Mouse (Mus musculus) embryo, embryonic 11.5 days (tissue): ENCODE results near the gene Ptprm.

Source experiments
- DNase-seq: peaks from one replicate; pipeline ENCODE4 v3.0.0-alpha.2; 2012; ENCODE audit warnings: low read depth, low spot score

Gene Ptprm

DNA sequence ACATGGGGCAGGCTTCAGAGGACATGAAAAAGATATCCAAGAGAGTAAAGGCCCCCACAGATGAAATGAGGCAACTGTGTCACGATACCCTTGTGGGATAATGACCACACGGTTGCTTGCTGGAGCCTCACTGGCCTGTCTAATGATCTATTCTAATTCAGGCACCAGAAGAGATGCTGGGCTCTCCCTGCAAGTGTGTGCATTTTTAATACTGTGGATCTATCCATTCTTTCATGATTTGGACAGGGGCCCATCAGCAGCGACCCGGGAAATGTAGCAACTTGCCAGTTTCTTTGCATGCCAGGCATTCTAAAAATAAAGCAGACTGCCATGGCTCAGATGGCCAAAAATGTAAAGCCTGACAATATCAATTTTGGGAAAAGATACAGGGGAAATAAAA is 280.7 kb downstream of the Ptprm start:
- DNase-seq: no peak

DNA sequence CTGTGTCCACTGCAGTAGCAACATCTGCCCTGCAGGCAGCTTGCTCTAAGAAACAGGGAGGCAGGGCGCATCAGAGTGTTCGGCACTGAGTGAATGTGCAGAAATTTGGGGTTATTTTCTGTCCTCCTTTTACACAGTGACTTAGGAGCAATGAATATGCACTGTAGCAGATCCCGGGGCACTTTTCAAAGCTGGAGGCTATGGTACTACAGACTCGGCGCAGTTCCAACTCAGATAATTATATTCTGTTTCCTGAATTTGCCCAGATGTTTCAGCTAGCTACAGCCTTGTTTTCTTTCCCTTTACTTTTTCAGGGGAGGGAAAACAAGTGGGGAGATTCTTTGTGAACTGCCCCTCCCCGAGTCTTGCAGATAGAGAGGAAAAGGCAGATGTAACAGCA is 281.1 kb downstream of the Ptprm start:
- no peak for DNase-seq

DNA sequence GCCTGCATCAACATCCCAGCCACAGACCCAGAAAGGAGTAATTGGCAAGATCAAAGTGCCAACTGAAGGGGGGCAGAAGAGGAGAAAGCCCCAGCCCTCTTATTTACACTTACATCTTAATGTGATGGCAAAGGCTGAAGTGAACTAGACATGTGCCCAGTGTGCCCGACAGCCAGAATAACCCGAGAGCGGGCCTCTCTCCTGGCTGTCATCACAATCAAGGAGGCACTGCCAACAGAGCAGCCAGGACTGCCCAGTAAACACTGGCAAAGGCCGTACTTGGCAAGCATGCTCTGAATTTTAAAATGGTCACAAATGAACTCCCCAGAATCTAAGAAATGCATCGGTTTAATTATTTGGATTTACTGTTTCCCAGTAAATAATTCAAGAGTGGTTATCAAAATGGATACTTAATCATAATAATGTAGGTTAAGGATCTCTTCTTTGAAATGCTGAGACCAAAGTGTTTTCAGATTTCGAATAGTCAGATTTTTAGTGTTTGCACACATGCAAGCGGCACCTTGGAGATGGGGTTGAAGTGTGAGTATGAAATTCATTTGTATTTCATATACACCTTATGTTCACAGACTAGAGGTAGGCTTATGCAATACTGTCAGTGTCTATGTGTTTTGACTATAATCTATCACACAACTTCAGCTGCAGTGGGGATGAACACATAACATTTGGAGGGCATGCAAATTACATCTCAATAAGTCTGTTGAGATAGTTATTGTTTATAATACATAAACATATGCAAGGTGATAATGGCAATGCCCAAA is 282.8 kb downstream of the Ptprm start:
- DNase-seq: no peak

DNA sequence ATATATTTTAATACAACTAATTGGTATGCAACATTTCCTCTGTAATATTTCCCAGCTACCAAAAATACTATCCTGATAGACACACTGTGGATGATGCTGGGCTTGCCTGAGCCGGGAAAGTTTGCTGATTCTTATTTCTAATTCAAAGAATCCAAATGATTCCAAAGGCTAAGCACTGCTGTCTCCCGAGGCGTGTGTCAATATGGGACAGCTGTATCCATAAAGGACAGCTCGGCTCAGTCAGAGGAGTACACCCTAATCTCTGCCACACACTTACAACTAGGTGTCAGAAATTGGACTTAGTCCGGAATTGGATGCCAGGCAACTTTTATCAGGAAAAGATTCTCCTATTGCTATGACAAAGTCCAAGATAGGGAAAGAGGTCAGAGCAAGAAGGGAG is 290.6 kb downstream of the Ptprm start:
- DNase-seq: no peak

DNA sequence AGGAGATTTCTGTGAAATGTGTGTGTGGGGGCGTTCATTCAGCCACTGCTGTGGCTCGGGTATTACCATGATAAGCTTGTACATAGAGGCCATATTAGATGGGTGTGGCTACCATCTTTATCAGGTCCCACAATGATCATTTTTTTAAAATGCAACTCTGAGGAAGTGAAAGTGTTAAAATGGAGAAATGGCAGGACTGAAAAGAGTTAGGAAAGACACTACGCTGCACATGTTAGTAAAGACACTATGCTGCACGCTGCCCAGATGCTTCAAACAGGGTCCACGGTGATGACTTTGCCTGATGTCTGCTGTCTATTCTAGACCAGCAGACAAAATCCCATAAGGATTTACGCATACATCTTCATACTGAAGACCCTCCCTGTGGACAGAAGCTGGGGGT is 298.6 kb downstream of the Ptprm start:
- DNase-seq: no peak

DNA sequence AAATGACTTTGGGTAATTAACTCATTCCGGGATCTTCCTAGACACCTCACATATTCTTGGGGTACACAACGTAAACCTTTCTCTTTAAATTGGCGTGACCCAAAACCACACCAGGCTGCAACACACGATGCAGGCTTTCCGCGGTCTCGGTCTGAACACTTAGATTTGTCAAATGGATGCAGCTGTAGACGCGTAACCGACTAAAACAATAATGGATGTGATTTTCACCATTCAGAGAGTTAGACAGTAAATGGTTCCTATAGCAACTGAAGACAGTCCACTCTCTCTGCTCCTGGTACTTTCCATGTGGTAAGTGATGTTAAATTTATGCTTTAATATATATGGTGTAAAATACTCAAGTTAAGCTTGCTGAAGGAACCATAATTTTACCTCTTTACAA is 300.1 kb downstream of the Ptprm start:
- DNase-seq: no peak

DNA sequence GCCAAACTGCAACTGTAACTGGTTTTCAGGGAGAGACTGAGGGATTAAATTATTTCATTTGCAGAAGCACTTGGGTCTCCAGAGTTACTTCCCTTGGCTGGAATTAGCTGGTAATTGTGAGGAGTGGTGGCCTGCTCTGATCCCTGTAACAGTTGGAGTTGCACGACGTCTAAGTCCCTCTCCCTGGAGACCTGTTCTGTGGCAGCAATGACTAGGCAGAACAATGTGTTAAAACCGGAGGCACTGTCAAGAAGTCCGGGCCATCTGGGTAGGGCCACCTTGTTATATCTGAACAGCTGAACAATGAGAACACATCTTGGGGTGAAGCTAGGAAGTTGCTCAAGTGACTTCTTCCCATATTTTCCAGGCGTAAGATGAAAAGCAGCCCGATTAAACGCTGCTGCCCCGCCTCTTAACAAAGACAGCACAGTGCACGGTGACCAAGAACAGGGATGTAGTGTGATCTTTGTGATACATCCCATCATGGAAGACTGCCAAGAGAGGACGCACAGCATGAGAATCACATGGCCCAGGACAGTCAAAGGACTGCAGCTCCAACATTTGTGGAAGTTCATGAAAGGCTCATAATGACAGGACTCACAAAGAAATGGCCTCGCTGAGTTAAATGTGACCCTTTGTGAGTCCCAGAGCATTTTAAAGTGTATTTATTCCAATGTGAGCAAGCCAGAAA is 301.5 kb downstream of the Ptprm start:
- DNase-seq: no peak

DNA sequence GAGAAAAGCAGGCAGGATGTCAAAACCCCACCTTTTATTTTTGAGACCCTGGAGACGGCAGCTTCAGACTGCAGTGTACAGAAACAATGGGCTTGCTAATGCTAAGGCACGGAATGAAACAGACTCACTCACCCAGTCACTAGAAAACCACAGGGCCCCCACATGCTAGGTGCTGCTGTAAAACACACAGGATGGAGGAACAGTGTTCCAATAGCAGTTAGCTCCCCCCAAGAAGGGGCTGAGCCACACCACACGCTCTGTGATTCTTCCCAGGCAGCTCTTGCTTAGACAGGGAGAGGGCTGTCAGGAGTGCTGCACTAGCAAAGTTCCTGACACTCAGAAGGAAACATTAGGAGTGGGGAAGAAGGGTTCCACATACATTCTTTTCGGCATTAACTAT is 306.6 kb downstream of the Ptprm start:
- no peak for DNase-seq

DNA sequence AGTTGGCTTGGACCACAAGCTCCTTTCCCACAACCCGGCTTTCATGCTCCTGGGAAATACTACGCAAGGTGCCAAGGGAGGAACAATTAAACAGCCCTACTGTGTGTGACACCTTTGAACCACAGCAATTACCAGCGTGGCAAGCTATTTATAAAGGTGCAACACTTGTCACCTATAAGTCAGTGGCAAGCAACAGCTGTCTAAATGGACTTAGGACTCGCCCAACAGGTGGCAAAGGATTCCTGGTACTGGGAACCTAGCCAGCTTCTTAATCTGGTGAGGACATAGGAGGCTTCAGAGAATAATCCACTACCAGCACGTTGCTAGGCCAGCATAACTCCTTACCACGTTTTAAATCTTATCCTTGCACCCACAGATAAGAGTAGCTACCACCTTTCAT is 315.7 kb downstream of the Ptprm start:
- DNase-seq: no peak

DNA sequence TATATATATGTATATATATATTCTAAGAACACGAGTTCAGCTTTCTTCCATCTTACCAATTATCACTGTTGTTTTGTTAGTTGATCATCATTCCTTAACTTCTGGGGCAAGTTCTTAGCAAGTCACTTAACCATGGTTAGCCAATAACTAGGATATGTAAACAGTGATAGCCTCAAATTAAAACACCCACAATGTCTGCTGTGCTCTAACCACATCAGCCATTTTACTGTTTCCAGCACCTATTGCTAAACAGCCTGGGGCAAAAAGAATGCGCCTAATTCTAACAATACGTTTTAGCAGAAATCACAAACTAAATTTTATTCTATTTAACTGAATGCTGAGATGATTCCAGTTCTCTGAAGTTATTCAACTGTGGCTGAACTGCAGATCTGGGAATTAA is 320.7 kb downstream of the Ptprm start:
- no peak for DNase-seq

DNA sequence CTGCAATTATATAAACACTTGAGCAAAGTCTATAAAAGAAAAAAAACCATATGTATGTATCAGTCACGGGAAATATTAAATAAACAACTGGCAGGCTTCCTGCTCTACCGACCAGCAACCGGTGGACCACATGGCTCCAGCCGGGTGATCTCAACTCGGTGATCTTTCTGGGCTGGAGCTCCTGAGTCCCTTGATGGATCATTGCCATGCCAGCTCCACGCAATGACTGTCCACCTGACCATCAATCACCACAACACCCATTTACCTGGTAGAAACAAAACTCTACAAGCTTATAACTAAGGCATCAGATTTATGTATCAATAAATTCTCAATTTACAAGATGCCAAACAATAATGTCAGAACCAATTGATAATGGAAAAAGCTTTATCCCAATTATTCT is 322.2 kb downstream of the Ptprm start:
- DNase-seq: no peak

DNA sequence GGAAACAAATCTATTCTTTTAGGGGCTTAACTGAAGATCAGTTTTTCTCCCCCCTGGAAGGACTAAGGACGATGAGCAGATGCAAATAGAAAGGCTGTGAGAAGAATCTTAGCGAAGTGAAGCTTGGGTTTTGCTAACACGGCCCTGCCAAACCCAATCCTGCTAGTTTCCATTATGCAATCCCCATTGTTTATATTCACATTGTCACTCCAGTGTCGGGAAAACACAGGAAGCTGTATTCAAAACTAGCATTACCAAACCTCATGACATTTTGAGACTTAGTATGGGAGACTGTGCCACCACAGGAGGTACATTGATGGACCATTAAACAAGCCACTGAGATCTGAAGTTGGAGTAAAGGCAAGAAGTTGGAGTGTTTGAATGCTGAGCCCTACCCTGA is 322.9 kb downstream of the Ptprm start:
- DNase-seq: no peak

DNA sequence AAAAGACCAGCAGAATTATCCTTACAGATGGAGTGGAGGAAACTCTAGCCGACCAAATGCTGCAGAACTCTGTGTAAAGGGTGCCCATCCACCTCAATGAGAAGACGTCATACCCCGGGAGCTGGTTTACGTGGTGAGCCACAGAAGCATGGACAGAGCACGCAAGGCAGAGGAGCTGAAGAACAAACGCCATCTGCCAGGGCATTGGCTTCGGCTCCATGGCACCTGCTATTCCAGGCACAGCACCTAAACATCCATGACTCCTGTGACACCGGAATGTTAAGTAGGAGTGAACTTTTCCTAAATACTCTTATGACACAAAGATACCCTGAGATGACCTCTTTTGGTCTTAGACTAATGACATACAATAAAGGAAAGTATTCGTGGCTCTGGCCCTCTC is 327.0 kb downstream of the Ptprm start:
- DNase-seq: no peak

DNA sequence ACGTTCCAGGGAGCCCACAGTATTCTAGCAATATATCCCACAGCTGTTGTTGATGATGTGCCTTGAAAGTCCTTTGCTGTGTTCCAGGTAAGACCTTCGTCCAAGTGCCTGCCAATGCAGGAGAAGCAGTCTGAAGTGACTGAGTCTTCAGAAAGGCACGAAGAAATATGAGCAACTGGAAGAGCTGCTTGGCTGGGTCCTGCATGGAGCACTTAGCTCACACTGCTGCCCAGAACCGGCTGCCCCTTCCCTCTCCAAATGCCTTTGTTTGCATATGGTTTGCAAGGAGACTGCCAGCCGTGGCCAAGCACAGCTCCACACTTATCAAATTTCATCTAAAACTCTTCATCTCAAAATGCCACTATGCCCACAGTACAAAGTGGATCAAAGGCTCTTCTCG is 337.8 kb downstream of the Ptprm start:
- no peak for DNase-seq

DNA sequence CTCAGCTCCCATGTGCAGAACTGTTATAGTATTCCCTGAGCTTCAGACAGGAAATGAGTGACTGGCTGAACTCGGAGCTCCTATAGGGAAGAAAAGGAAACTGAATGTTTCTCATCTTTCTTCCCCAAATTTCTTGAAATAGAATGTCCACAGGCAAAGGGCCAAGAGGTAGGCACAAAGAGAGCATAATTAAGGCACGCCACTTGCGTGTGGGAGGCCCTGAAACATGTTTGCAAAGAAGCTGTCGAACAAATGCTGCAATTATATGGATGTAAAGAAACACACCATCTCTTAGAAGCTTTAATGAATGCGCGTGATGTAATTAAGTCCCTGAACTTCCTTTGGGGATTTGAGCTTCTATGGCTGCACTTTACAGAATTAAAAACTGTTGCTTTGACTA is 341.0 kb downstream of the Ptprm start:
- DNase-seq: no peak

DNA sequence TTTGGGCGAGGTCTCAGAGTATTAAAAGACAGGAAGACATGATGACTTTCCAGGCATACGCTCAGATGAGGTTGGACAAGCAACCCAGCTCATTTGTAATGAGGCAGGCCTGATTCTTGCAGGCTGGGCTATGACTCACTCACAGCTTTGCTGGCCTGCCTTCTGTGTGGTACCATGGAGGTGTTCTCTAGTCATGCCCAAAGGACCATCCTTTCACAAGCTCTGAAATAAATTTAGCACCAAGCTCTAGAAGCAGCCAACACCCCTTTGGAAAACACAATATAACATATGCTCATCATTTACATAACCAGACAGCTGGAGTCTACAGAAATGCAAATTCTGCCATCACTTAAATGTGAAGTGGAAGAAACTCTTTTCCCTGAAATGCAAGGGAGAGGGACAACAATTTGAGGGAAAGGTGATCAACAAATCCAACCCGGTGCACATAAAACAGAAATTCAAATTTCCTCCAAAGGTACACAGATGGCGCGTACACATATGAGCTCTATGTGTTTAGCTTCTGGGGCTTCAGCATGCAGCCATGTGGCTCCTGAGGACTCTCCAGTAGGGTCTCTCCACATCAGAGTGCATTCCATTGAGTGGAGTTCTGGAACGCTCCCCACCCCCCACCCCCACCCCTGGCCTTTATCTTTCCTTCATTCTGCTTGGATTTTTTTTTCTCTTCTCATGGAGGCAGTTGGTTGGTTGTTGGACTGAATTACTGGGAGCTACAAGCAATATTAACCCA is 342.2 kb downstream of the Ptprm start:
- DNase-seq: no peak

DNA sequence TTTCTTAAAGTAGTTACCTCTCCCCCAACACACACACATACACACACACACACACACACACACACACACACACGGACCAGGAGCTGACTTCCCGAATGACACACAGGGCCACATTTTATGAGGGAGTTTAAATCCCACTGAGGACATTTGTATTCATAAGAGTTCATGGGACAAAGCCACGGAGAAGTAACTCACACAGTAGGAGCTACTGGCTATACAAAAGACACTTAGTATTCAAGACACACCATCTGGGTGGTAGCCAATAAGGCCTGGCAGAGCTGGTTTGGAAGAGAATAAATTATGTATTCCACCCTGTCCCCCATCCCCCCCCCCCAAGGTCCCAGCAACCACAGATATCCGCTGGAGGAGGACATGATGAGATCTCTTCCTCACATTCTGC is 344.1 kb downstream of the Ptprm start:
- DNase-seq: no peak

DNA sequence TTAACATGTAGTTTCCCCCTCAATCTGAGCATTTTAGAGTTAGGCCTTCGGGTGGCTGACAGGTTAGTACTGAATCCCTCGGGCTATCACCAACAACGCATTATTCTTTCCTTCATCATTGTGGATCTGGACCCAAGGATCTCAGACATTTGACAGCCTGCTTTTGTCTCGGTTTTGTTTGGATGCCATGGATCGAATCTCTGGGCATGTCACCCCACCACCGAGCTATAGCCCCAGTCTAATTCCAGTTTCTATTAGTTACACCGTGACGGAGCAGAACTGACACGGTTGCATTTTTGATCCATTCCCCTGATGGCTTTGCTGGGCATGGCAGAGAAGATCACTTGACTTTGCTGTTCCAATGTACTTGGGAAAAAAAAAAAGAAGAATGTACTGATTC is 346.1 kb downstream of the Ptprm start:
- DNase-seq: no peak

DNA sequence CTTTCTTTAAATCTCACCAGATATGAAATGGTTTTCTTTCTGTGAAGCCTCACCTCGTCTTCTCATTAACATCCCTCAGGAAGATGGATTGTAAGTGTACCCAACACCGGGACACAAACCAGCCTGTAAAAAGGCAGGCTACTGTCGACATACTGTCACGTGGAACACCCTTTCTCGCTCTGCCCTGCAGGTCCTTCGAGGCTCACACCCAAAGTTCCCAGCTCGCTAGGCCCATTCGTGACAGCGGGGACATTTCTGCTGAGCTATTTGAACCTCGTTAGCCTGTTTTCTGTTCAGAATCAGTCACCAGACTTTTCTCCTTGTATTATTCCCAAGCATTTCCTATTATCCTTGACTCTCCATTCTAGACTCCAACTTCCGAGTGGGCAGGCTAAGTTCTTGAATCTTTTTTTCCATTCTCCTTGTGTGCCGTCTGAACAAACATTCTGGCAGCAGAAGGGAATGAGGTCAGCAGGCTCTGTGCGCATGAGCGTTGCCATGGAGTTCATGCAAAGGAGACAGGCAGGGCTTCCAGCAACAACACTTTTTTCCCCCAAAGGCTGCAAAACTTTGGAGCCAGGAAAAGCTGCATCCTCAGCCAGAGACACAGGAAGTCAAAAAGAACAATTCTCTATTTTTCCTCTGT is 347.4 kb downstream of the Ptprm start:
- DNase-seq: no peak

DNA sequence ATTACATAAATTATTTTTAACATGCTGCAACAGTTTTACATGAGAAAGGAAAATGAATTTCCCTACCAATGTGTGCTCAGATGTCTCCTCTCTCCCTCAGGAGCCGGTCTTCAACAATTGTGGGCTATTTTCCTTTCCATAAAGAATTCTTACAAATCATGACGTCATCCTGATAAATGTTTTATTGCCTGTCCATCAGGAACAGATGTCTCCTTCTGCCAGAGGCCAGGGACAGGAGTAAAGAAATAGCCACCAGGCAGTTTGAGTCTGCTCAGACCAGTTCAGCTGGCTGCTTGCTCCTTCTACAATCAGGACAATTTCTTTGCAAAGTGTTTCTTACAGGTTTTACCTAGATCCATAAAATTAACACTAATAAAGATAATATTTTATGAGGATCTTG is 357.4 kb downstream of the Ptprm start:
- no peak for DNase-seq

DNA sequence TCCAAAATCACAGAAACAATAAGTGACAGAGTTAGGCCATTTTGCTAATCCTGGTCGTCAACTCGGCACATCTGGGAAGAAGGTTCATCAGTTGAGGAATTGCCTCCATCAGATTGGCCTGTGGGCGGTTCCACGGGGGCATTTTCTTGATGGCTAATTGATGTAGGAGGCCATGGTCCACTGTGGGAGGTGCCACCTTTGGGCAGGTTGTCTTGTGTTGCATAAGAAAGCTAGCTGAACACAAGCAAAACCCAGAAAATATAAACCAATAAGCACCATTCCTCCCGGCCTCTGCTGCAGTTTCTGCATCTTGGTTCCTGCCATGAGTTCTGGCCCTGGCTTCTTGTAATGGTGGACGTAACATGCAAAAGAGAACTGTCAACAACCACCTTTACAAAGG is 358.2 kb downstream of the Ptprm start:
- DNase-seq: no peak

DNA sequence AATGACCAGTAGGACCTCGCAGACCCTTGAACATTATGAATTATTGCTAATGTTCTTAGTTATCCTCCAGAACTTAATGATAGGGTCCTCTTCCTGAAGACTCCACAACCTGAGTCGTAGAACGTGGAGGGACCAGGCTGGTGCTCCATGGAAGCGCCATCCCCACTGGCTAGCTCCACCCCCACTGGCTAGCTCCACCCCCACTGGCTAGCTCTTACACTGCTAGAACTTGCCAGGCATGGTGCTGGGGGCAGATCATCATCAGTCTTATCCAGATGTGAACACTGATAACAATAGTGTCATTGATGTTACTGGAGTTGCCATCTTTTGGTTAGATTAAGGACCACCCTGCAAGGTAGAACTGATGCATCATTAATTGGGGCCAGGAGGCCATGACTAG is 362.4 kb downstream of the Ptprm start:
- DNase-seq: no peak
